Mouse (Mus musculus) MEL (cell line): ENCODE measurements around the gene Krt13.

Experiments used
- CTCF ChIP-seq, 3 experiments: IDR thresholded peaks in 2 of 3; conservative IDR thresholded peaks in 1 of 3; 2 replicates each; pipeline ENCODE4 v1.5.1; 2011 to 2012; ENCODE audit warnings: low read length in 3 of 3, low read depth in 2 of 3, mild to moderate bottlenecking in 2 of 3, improper control_type of control experiment in 1 of 3, inconsistent platforms in 1 of 3, mixed read lengths in 1 of 3, moderate library complexity in 1 of 3; ENCODE audit not compliant: control insufficient read depth in 1 of 3, insufficient read depth in 1 of 3, poor library complexity in 1 of 3, severe bottlenecking in 1 of 3
- MAX ChIP-seq: IDR thresholded peaks from 2 replicates; pipeline ENCODE4 v1.6.1; 2011; ENCODE audit warnings: low read length, improper control_type of control experiment
- POLR2A ChIP-seq, 2 experiments: IDR thresholded peaks; 2 replicates each; pipeline ENCODE4 v1.6.1; 2011 to 2012; ENCODE audit warnings: low read length in 2 of 2, mild to moderate bottlenecking in 2 of 2, control low read depth in 1 of 2, improper control_type of control experiment in 1 of 2, low read depth in 1 of 2, moderate library complexity in 1 of 2; ENCODE audit not compliant: control insufficient read depth in 1 of 2, insufficient read depth in 1 of 2, poor library complexity in 1 of 2
- POLR2AphosphoS2 ChIP-seq: IDR thresholded peaks from 2 replicates; pipeline ENCODE4 v1.6.1; 2011; ENCODE audit warnings: low read length, improper control_type of control experiment
- RCOR1 ChIP-seq: IDR thresholded peaks from 2 replicates; pipeline ENCODE4 v1.6.1; 2012; ENCODE audit warnings: low read depth, mild to moderate bottlenecking, inconsistent platforms, low read length, improper control_type of control experiment

GRCm38 (mm10) chr11:100088378-100089025 is 32.9 kb downstream of the Krt13 start:
- TF ChIP-seq POLR2A (IDR thresholded peaks at IDR 0.05; ENCODE audit: control insufficient read depth in 1 of 2, insufficient read depth in 1 of 2, low read depth in 1 of 2, low read length in 2 of 2, poor library complexity in 1 of 2) (no peak), RCOR1 (no peak), CTCF (IDR thresholded peaks at IDR 0.05 in 2 of 3, conservative IDR thresholded peaks at IDR 0.05 in 1 of 3; ENCODE audit: control insufficient read depth in 1 of 3, insufficient read depth in 1 of 3, low read depth in 2 of 3, low read length in 3 of 3, poor library complexity in 1 of 3, severe bottlenecking in 1 of 3) (no peak), POLR2AphosphoS2 (no peak), MAX (no peak)
